Mouse (Mus musculus) CH12.LX (cell line): ENCODE data around the gene Irgm2. TPM values are rescaled to one million over a fixed set of nuclear protein-coding genes. Genes with fewer than 3 reads are reported as not detected.

Experiments
- DNase-seq: peaks from one replicate; pipeline ENCODE4 v3.0.0-alpha.2; 2013; ENCODE audit errors: extremely low read depth
- H3K27ac ChIP-seq: 2 replicates; pipeline ENCODE4 v1.5.1; 2012; ENCODE audit warnings: low read depth, mild to moderate bottlenecking, control low read depth, moderate library complexity; ENCODE audit not compliant: insufficient read depth
- H3K27me3 ChIP-seq: replicated peaks from 2 replicates; pipeline ENCODE3; 2012; ENCODE audit warnings: inconsistent platforms
- H3K36me3 ChIP-seq, 2 experiments: replicated peaks in 1 of 2; 2 replicates each; pipeline versions ENCODE3 to v1.6.1; 2012; ENCODE audit warnings: inconsistent platforms in 1 of 2, low read length in 1 of 2, mild to moderate bottlenecking in 1 of 2, mixed read lengths in 1 of 2, moderate library complexity in 1 of 2; ENCODE audit not compliant: control insufficient read depth in 1 of 2, insufficient read depth in 1 of 2
- H3K4me1 ChIP-seq, 2 experiments: 2 replicates each; pipeline ENCODE4 v1.6.1; 2012; ENCODE audit warnings: inconsistent platforms in 1 of 2, moderate library complexity in 1 of 2; ENCODE audit not compliant: insufficient read depth in 2 of 2, control insufficient read depth in 1 of 2
- H3K4me2 ChIP-seq: 2 replicates; pipeline ENCODE4 v1.6.1; 2012; ENCODE audit warnings: low read depth, mild to moderate bottlenecking, control low read depth; ENCODE audit not compliant: poor library complexity, insufficient read depth, severe bottlenecking
- H3K4me3 ChIP-seq, 3 experiments: fragments of 150-350 bp in 1 of 3; sonication (generic) in 1 of 3; replicated peaks in 1 of 3; 2 replicates each; pipeline versions ENCODE3 to v1.5.1; 2011 to 2012; ENCODE audit warnings: low read depth in 2 of 3, low read length in 2 of 3, mild to moderate bottlenecking in 2 of 3, moderate library complexity in 2 of 3, control low read depth in 1 of 3, improper control_type of control experiment in 1 of 3, inconsistent platforms in 1 of 3, mixed read lengths in 1 of 3; ENCODE audit not compliant: poor library complexity in 1 of 3
- H3K79me2 ChIP-seq: replicated peaks from 2 replicates; pipeline ENCODE4 v1.6.1; 2012; ENCODE audit warnings: mild to moderate bottlenecking, moderate library complexity; ENCODE audit not compliant: control insufficient read depth, poor library complexity, insufficient read depth, severe bottlenecking; ENCODE audit errors: extremely low read depth
- H3K9ac ChIP-seq: 2 replicates; pipeline ENCODE4 v1.6.1; 2012; ENCODE audit warnings: low read depth, mild to moderate bottlenecking, control low read depth, moderate library complexity; ENCODE audit not compliant: insufficient read depth
- H3K9me3 ChIP-seq: replicated peaks from 2 replicates; pipeline ENCODE3; 2012; ENCODE audit warnings: low read length, inconsistent platforms, mixed read lengths
- BHLHE40 ChIP-seq: IDR thresholded peaks from 2 replicates; pipeline ENCODE4 v1.6.1; 2011; ENCODE audit warnings: mild to moderate bottlenecking, low read depth, low read length, improper control_type of control experiment
- CHD1 ChIP-seq: IDR thresholded peaks from 2 replicates; pipeline ENCODE4 v1.6.1; 2012; ENCODE audit warnings: low read depth, low read length, improper control_type of control experiment, inconsistent platforms
- CHD2 ChIP-seq: IDR thresholded peaks from 2 replicates; pipeline ENCODE4 v1.6.1; 2011; ENCODE audit warnings: low read length, improper control_type of control experiment
- E2F4 ChIP-seq: IDR thresholded peaks from 2 replicates; pipeline ENCODE4 v1.6.1; 2011; ENCODE audit warnings: low read depth, low read length, improper control_type of control experiment; ENCODE audit not compliant: insufficient replicate concordance
- ELF1 ChIP-seq: IDR thresholded peaks from 2 replicates; pipeline ENCODE4 v1.6.1; 2014; ENCODE audit warnings: low read depth, mild to moderate bottlenecking, inconsistent platforms, low read length, improper control_type of control experiment
- EP300 ChIP-seq: IDR thresholded peaks from 2 replicates; pipeline ENCODE4 v1.6.1; 2011; ENCODE audit warnings: low read length, improper control_type of control experiment
- ETS1 ChIP-seq: conservative IDR thresholded peaks from 2 replicates; pipeline ENCODE4 v1.6.1; 2012; ENCODE audit warnings: low read depth, mild to moderate bottlenecking, inconsistent platforms, low read length, improper control_type of control experiment, moderate library complexity
- GABPA ChIP-seq: IDR thresholded peaks from 2 replicates; pipeline ENCODE4 v1.6.1; 2012; ENCODE audit warnings: low read depth, low read length, improper control_type of control experiment, inconsistent platforms; ENCODE audit not compliant: insufficient replicate concordance
- HCFC1 ChIP-seq: IDR thresholded peaks from 2 replicates; pipeline ENCODE4 v1.6.1; 2012; ENCODE audit warnings: low read depth, mild to moderate bottlenecking, inconsistent platforms, low read length, improper control_type of control experiment
- IRF4 ChIP-seq: IDR thresholded peaks from 2 replicates; pipeline ENCODE4 v1.6.1; 2014; ENCODE audit warnings: low read depth, mild to moderate bottlenecking, inconsistent platforms, low read length, improper control_type of control experiment
- JUN ChIP-seq: IDR thresholded peaks from 2 replicates; pipeline ENCODE4 v1.6.1; 2011; ENCODE audit warnings: low read depth, mild to moderate bottlenecking, low read length, improper control_type of control experiment, moderate library complexity; ENCODE audit not compliant: insufficient read depth
- JUND ChIP-seq: conservative IDR thresholded peaks from 2 replicates; pipeline ENCODE4 v1.6.1; 2011; ENCODE audit warnings: low read depth, low read length, improper control_type of control experiment
- KAT2A ChIP-seq: IDR thresholded peaks from 2 replicates; pipeline ENCODE4 v1.6.1; 2012; ENCODE audit warnings: low read length, improper control_type of control experiment, inconsistent platforms; ENCODE audit not compliant: insufficient replicate concordance
- MAX ChIP-seq: IDR thresholded peaks from 2 replicates; pipeline ENCODE4 v1.6.1; 2011; ENCODE audit warnings: low read length, improper control_type of control experiment
- MAZ ChIP-seq: IDR thresholded peaks from 2 replicates; pipeline ENCODE4 v1.6.1; 2012; ENCODE audit warnings: low read depth, mild to moderate bottlenecking, inconsistent platforms, low read length, improper control_type of control experiment, moderate library complexity
- MEF2A ChIP-seq: IDR thresholded peaks from 2 replicates; pipeline ENCODE4 v1.6.1; 2014; ENCODE audit warnings: low read depth, mild to moderate bottlenecking, inconsistent platforms, low read length, improper control_type of control experiment, borderline replicate concordance
- MXI1 ChIP-seq: IDR thresholded peaks from 2 replicates; pipeline ENCODE4 v1.6.1; 2011; ENCODE audit warnings: mild to moderate bottlenecking, low read depth, low read length, improper control_type of control experiment
- MYC ChIP-seq: IDR thresholded peaks from 2 replicates; pipeline ENCODE4 v1.6.1; 2011; ENCODE audit warnings: low read depth, mild to moderate bottlenecking, improper control_type of control experiment, low read length
- NELFE ChIP-seq: IDR thresholded peaks from 2 replicates; pipeline ENCODE4 v1.6.1; 2011; ENCODE audit warnings: low read depth, low read length, improper control_type of control experiment
- NRF1 ChIP-seq: IDR thresholded peaks from 2 replicates; pipeline ENCODE4 v1.6.1; 2014; ENCODE audit warnings: low read depth, mild to moderate bottlenecking, inconsistent platforms, low read length, improper control_type of control experiment, moderate library complexity
- POLR2AphosphoS2 ChIP-seq: IDR thresholded peaks from 2 replicates; pipeline ENCODE4 v1.6.1; 2011; ENCODE audit warnings: low read depth, low read length, improper control_type of control experiment
- SIN3A ChIP-seq: IDR thresholded peaks from 2 replicates; pipeline ENCODE4 v1.6.1; 2012; ENCODE audit warnings: low read length, improper control_type of control experiment, inconsistent platforms
- TBP ChIP-seq: conservative IDR thresholded peaks from 2 replicates; pipeline ENCODE4 v1.6.1; 2011; ENCODE audit warnings: low read depth, low read length, improper control_type of control experiment
- USF1 ChIP-seq: IDR thresholded peaks from 2 replicates; pipeline ENCODE4 v1.6.1; 2014; ENCODE audit warnings: low read depth, mild to moderate bottlenecking, inconsistent platforms, low read length, improper control_type of control experiment
- ZC3H11A ChIP-seq: IDR thresholded peaks from 2 replicates; pipeline ENCODE4 v1.6.1; 2012; ENCODE audit warnings: low read depth, mild to moderate bottlenecking, inconsistent platforms, low read length, improper control_type of control experiment
- ZMIZ1 ChIP-seq: IDR thresholded peaks from 2 replicates; pipeline ENCODE4 v1.6.1; 2012; ENCODE audit warnings: low read depth, mild to moderate bottlenecking, inconsistent platforms, low read length, improper control_type of control experiment
- ZNF384 ChIP-seq: IDR thresholded peaks from 2 replicates; pipeline ENCODE4 v1.6.1; 2012; ENCODE audit warnings: low read depth, low read length, improper control_type of control experiment, inconsistent platforms
- dilution Hi-C: fragments of 300-500 bp; cut with MboI; formaldehyde crosslinking; loops from 2 replicates; pipeline ENCODE4 v1.14.3; 2020; ENCODE audit warnings: low sequenced_read_pairs; ENCODE audit not compliant: extremely low pct_unique_long_range_greater_than_20kb, extremely low pct_ligation_motif_present
- in situ Hi-C: fragments of 300-500 bp; cut with MboI; formaldehyde crosslinking; loops from 3 replicates; pipeline ENCODE4 v1.14.3; 2019; ENCODE audit warnings: low sequenced_read_pairs, low pct_ligation_motif_present, low pct_unique_long_range_greater_than_20kb, mixed read lengths
- polyA plus RNA-seq: library from polyadenylated mRNA; unstranded; fragments of >175 nt; gene quantifications from 2 replicates; pipeline ENCODE4 v1.2.1, GENCODE M21; 2012; ENCODE audit warnings: low read depth; ENCODE audit not compliant: insufficient read length
- total RNA-seq, 2 experiments: library from RNA; depleted of rRNA; stranded (reverse); fragments of 300-350 nt in 1 of 2; fragments of >200 nt in 1 of 2; gene quantifications; 2 replicates each; pipeline ENCODE4 v1.2.3; 2012 to 2014

The Irgm2 gene
- total and polyA plus RNA-seq, 3 experiments = 4.3 to 5.2 (median 4.7) TPM

- no peak for TF ChIP-seq JUND
- TF ChIP-seq MAZ = peak; percentile 49; the same call in 1 of the 2 replicates
- TF ChIP-seq HCFC1 = peak; percentile 77
- TF ChIP-seq CHD1 = no peak
- peak; percentile 97 for TF ChIP-seq NELFE
- no peak for TF ChIP-seq EP300
- peak; percentile 79 for TF ChIP-seq MAX
- TF ChIP-seq ZC3H11A = no peak
- TF ChIP-seq ETS1 = 0 out of 2 replicates have a peak, but pooled peaks have one; percentile 21
Observed at GRCm38 (mm10) chr11:58168167-58168915, 31.1 kb upstream of the Irgm2 start, which contains the start of gene Gemin5 (continued).

- Histone ChIP-seq H3K4me1 (peaks cover 0 to 29% of the 10 kb centered on the region in 2 experiments; a peak in 2 of 4 replicates), H3K4me3 (no peak overlapping the region), H3K36me3 (peaks cover 31 to 41% of the 10 kb centered on the region in 2 experiments), H3K9me3 (peaks cover 12% of the 10 kb centered on the region), H3K27me3 (no peaks in the 10 kb centered on the region), H3K9ac (no peak overlapping the region), H3K4me2 (no peak overlapping the region), H3K27ac (no peak overlapping the region), H3K79me2 (peaks cover 37% of the 10 kb centered on the region)
- no peak for DNase-seq
- in situ Hi-C loops (no loop called here), dilution Hi-C loops (no loop called here)
- TF ChIP-seq MAZ = no peak
- TF ChIP-seq POLR2AphosphoS2 = no peak
- TF ChIP-seq ZNF384 = peak; percentile 63
Observed at GRCm38 (mm10) chr11:58169666-58170065, 29.8 kb upstream of the Irgm2 start.

DNA sequence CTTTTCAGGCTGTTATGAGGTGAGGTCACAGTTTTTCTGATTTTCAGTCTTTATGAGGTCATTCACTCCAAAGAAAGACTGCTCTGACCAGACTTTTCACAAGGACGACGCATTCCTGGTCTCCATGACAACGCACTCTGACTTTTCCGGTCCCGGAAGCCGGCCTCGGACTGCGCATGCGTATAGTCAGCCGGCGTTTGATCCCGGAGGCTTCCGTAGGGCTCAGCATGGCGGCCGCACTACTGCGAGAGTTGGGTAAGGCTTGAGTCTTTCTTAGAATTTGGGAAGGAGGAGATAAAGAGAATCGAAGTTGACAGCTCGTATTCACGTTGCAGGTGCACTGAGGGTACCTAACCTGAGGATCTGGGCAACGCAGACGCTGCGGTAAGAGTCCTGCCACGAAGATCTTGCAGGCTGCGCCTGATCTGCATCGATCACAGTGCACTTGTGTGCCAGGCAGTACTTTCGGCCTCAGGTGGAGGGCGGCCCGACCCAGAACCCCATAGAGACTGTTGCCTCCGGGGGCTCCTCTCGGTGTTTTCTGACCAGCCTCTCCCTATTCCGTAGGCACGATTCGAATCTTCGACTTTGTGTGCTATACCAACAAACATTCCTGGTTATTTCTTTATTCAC is 27.8 kb upstream of the Irgm2 start, which contains the start of gene Mrpl22:
TSS of gene Mrpl22 (plus strand) at position 203 of the 633 bp plus-strand sequence.
- Histone ChIP-seq H3K9ac (peak within 1 kb of the TSS; percentile 78), H3K36me3 (peaks cover 29 to 41% of the 10 kb centered on the region in 2 experiments), H3K4me1 (peaks cover 0 to 22% of the 10 kb centered on the region in 2 experiments; a peak in 2 of 4 replicates), H3K9me3 (no peaks in the 10 kb centered on the region), H3K4me3 (peak within 1 kb of the TSS; percentile 72 to 93 (median 84)), H3K27me3 (no peaks in the 10 kb centered on the region), H3K4me2 (peak within 1 kb of the TSS; percentile 74), H3K79me2 (peaks cover 31% of the 10 kb centered on the region), H3K27ac (peak within 1 kb of the TSS; percentile 34; the same call in 1 of the 2 replicates)
- DNase-seq = peak; percentile 100
- in situ Hi-C loops = no loop called here
- dilution Hi-C loops = no loop called here
- TF ChIP-seq IRF4 (0 out of 2 replicates have a peak, but pooled peaks have one; percentile 28), POLR2AphosphoS2 (peak; percentile 32; the same call in 1 of the 2 replicates), USF1 (no peak), ETS1 (peak; percentile 4; the same call in 1 of the 2 replicates), NELFE (peak; percentile 91), ZMIZ1 (no peak), BHLHE40 (no peak), TBP (peak; percentile 83), MXI1 (peak; percentile 98), GABPA (no peak; the same call in 1 of the 2 replicates), JUN (peak; percentile 33; the same call in 1 of the 2 replicates), EP300 (no peak), ELF1 (peak; percentile 98), CHD2 (peak; percentile 81), E2F4 (no peak), MEF2A (0 out of 2 replicates have a peak, but pooled peaks have one; percentile 29), MYC (no peak), SIN3A (peak; percentile 98), KAT2A (no peak; the same call in 1 of the 2 replicates), NRF1 (peak; percentile 95)
